Mouse (Mus musculus) CH12.LX (cell line): ENCODE measurements around the gene Nhlh1. TPM values are rescaled to one million over a fixed set of nuclear protein-coding genes. Genes with fewer than 3 reads are reported as not detected.

Source experiments
- DNase-seq: peaks from one replicate; pipeline ENCODE4 v3.0.0-alpha.2; 2013; ENCODE audit errors: extremely low read depth
- H3K27ac ChIP-seq: 2 replicates; pipeline ENCODE4 v1.5.1; 2012; ENCODE audit warnings: low read depth, mild to moderate bottlenecking, control low read depth, moderate library complexity; ENCODE audit not compliant: insufficient read depth
- H3K27me3 ChIP-seq: replicated peaks from 2 replicates; pipeline ENCODE3; 2012; ENCODE audit warnings: inconsistent platforms
- H3K36me3 ChIP-seq, 2 experiments: replicated peaks in 1 of 2; 2 replicates each; pipeline versions ENCODE3 to v1.6.1; 2012; ENCODE audit warnings: inconsistent platforms in 1 of 2, low read length in 1 of 2, mild to moderate bottlenecking in 1 of 2, mixed read lengths in 1 of 2, moderate library complexity in 1 of 2; ENCODE audit not compliant: control insufficient read depth in 1 of 2, insufficient read depth in 1 of 2
- H3K4me1 ChIP-seq, 2 experiments: 2 replicates each; pipeline ENCODE4 v1.6.1; 2012; ENCODE audit warnings: inconsistent platforms in 1 of 2, moderate library complexity in 1 of 2; ENCODE audit not compliant: insufficient read depth in 2 of 2, control insufficient read depth in 1 of 2
- H3K4me2 ChIP-seq: 2 replicates; pipeline ENCODE4 v1.6.1; 2012; ENCODE audit warnings: low read depth, mild to moderate bottlenecking, control low read depth; ENCODE audit not compliant: poor library complexity, insufficient read depth, severe bottlenecking
- H3K4me3 ChIP-seq, 3 experiments: fragments of 150-350 bp in 1 of 3; sonication (generic) in 1 of 3; replicated peaks in 1 of 3; 2 replicates each; pipeline versions ENCODE3 to v1.5.1; 2011 to 2012; ENCODE audit warnings: low read depth in 2 of 3, low read length in 2 of 3, mild to moderate bottlenecking in 2 of 3, moderate library complexity in 2 of 3, control low read depth in 1 of 3, improper control_type of control experiment in 1 of 3, inconsistent platforms in 1 of 3, mixed read lengths in 1 of 3; ENCODE audit not compliant: poor library complexity in 1 of 3
- H3K79me2 ChIP-seq: replicated peaks from 2 replicates; pipeline ENCODE4 v1.6.1; 2012; ENCODE audit warnings: mild to moderate bottlenecking, moderate library complexity; ENCODE audit not compliant: control insufficient read depth, poor library complexity, insufficient read depth, severe bottlenecking; ENCODE audit errors: extremely low read depth
- H3K9ac ChIP-seq: 2 replicates; pipeline ENCODE4 v1.6.1; 2012; ENCODE audit warnings: low read depth, mild to moderate bottlenecking, control low read depth, moderate library complexity; ENCODE audit not compliant: insufficient read depth
- H3K9me3 ChIP-seq: replicated peaks from 2 replicates; pipeline ENCODE3; 2012; ENCODE audit warnings: low read length, inconsistent platforms, mixed read lengths
- BHLHE40 ChIP-seq: IDR thresholded peaks from 2 replicates; pipeline ENCODE4 v1.6.1; 2011; ENCODE audit warnings: mild to moderate bottlenecking, low read depth, low read length, improper control_type of control experiment
- CTCF ChIP-seq, 2 experiments: IDR thresholded peaks in 1 of 2; conservative IDR thresholded peaks in 1 of 2; 2 replicates each; pipeline ENCODE4 v1.5.1; 2011 to 2012; ENCODE audit warnings: low read depth in 2 of 2, low read length in 2 of 2, improper control_type of control experiment in 1 of 2, inconsistent platforms in 1 of 2, mild to moderate bottlenecking in 1 of 2, moderate library complexity in 1 of 2
- E2F4 ChIP-seq: IDR thresholded peaks from 2 replicates; pipeline ENCODE4 v1.6.1; 2011; ENCODE audit warnings: low read depth, low read length, improper control_type of control experiment; ENCODE audit not compliant: insufficient replicate concordance
- ELF1 ChIP-seq: IDR thresholded peaks from 2 replicates; pipeline ENCODE4 v1.6.1; 2014; ENCODE audit warnings: low read depth, mild to moderate bottlenecking, inconsistent platforms, low read length, improper control_type of control experiment
- EP300 ChIP-seq: IDR thresholded peaks from 2 replicates; pipeline ENCODE4 v1.6.1; 2011; ENCODE audit warnings: low read length, improper control_type of control experiment
- ETS1 ChIP-seq: conservative IDR thresholded peaks from 2 replicates; pipeline ENCODE4 v1.6.1; 2012; ENCODE audit warnings: low read depth, mild to moderate bottlenecking, inconsistent platforms, low read length, improper control_type of control experiment, moderate library complexity
- GABPA ChIP-seq: IDR thresholded peaks from 2 replicates; pipeline ENCODE4 v1.6.1; 2012; ENCODE audit warnings: low read depth, low read length, improper control_type of control experiment, inconsistent platforms; ENCODE audit not compliant: insufficient replicate concordance
- IRF4 ChIP-seq: IDR thresholded peaks from 2 replicates; pipeline ENCODE4 v1.6.1; 2014; ENCODE audit warnings: low read depth, mild to moderate bottlenecking, inconsistent platforms, low read length, improper control_type of control experiment
- JUN ChIP-seq: IDR thresholded peaks from 2 replicates; pipeline ENCODE4 v1.6.1; 2011; ENCODE audit warnings: low read depth, mild to moderate bottlenecking, low read length, improper control_type of control experiment, moderate library complexity; ENCODE audit not compliant: insufficient read depth
- JUND ChIP-seq: conservative IDR thresholded peaks from 2 replicates; pipeline ENCODE4 v1.6.1; 2011; ENCODE audit warnings: low read depth, low read length, improper control_type of control experiment
- KAT2A ChIP-seq: IDR thresholded peaks from 2 replicates; pipeline ENCODE4 v1.6.1; 2012; ENCODE audit warnings: low read length, improper control_type of control experiment, inconsistent platforms; ENCODE audit not compliant: insufficient replicate concordance
- MAFK ChIP-seq: IDR thresholded peaks from 2 replicates; pipeline ENCODE4 v1.6.1; 2011; ENCODE audit warnings: low read length, improper control_type of control experiment; ENCODE audit not compliant: insufficient replicate concordance
- MAX ChIP-seq: IDR thresholded peaks from 2 replicates; pipeline ENCODE4 v1.6.1; 2011; ENCODE audit warnings: low read length, improper control_type of control experiment
- MXI1 ChIP-seq: IDR thresholded peaks from 2 replicates; pipeline ENCODE4 v1.6.1; 2011; ENCODE audit warnings: mild to moderate bottlenecking, low read depth, low read length, improper control_type of control experiment
- NRF1 ChIP-seq: IDR thresholded peaks from 2 replicates; pipeline ENCODE4 v1.6.1; 2014; ENCODE audit warnings: low read depth, mild to moderate bottlenecking, inconsistent platforms, low read length, improper control_type of control experiment, moderate library complexity
- PAX5 ChIP-seq: IDR thresholded peaks from 2 replicates; pipeline ENCODE4 v1.6.1; 2012; ENCODE audit warnings: low read length, inconsistent platforms, mixed read lengths
- POLR2A ChIP-seq: IDR thresholded peaks from 2 replicates; pipeline ENCODE4 v1.6.1; 2011; ENCODE audit warnings: low read depth, mild to moderate bottlenecking, improper control_type of control experiment, low read length
- POLR2AphosphoS2 ChIP-seq: IDR thresholded peaks from 2 replicates; pipeline ENCODE4 v1.6.1; 2011; ENCODE audit warnings: low read depth, low read length, improper control_type of control experiment
- RAD21 ChIP-seq: IDR thresholded peaks from 2 replicates; pipeline ENCODE4 v1.6.1; 2011; ENCODE audit warnings: low read depth, mild to moderate bottlenecking, low read length, improper control_type of control experiment, moderate library complexity
- RCOR1 ChIP-seq: conservative IDR thresholded peaks from 2 replicates; pipeline ENCODE4 v1.6.1; 2012; ENCODE audit warnings: low read depth, mild to moderate bottlenecking, inconsistent platforms, low read length, improper control_type of control experiment
- TBP ChIP-seq: conservative IDR thresholded peaks from 2 replicates; pipeline ENCODE4 v1.6.1; 2011; ENCODE audit warnings: low read depth, low read length, improper control_type of control experiment
- TCF12 ChIP-seq: IDR thresholded peaks from 2 replicates; pipeline ENCODE4 v1.6.1; 2014; ENCODE audit warnings: low read depth, mild to moderate bottlenecking, inconsistent platforms, low read length, improper control_type of control experiment
- USF2 ChIP-seq: conservative IDR thresholded peaks from 2 replicates; pipeline ENCODE4 v1.6.1; 2011; ENCODE audit warnings: low read depth, low read length, improper control_type of control experiment
- ZKSCAN1 ChIP-seq: IDR thresholded peaks from 2 replicates; pipeline ENCODE4 v1.6.1; 2012; ENCODE audit warnings: low read depth, inconsistent platforms, low read length, improper control_type of control experiment, borderline replicate concordance
- ZNF384 ChIP-seq: IDR thresholded peaks from 2 replicates; pipeline ENCODE4 v1.6.1; 2012; ENCODE audit warnings: low read depth, low read length, improper control_type of control experiment, inconsistent platforms
- dilution Hi-C: fragments of 300-500 bp; cut with MboI; formaldehyde crosslinking; loops from 2 replicates; pipeline ENCODE4 v1.14.3; 2020; ENCODE audit warnings: low sequenced_read_pairs; ENCODE audit not compliant: extremely low pct_unique_long_range_greater_than_20kb, extremely low pct_ligation_motif_present
- in situ Hi-C: fragments of 300-500 bp; cut with MboI; formaldehyde crosslinking; loops from 3 replicates; pipeline ENCODE4 v1.14.3; 2019; ENCODE audit warnings: low sequenced_read_pairs, low pct_ligation_motif_present, low pct_unique_long_range_greater_than_20kb, mixed read lengths
- polyA plus RNA-seq: library from polyadenylated mRNA; unstranded; fragments of >175 nt; gene quantifications from 2 replicates; pipeline ENCODE4 v1.2.1, GENCODE M21; 2012; ENCODE audit warnings: low read depth; ENCODE audit not compliant: insufficient read length
- total RNA-seq, 2 experiments: library from RNA; depleted of rRNA; stranded (reverse); fragments of 300-350 nt in 1 of 2; fragments of >200 nt in 1 of 2; gene quantifications; 2 replicates each; pipeline ENCODE4 v1.2.3; 2012 to 2014

Nhlh1 gene
- total and polyA plus RNA-seq, 3 experiments: not detected

DNA sequence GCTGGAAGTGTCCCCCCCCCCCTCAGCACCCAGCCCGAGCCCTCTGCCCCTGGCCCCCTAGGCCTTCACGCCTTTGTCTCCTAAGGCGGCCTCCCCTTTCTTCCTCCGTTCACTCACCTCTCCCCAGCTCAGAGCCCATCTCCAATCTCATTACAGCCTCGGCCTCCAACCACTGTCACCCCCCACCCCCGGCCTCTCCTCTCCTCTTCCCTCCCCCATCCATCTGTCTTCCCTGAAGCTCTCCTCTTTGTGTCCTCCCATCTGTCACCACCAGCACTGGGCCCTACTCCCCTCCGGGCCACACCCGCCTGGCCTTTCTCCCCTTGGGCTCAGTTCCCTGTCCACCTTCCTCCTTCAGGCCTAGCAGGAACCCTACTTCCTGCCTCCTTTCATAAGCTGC, 3.8 kb upstream of the Nhlh1 start:
- DNase-seq: no peak
- TF ChIP-seq RCOR1: no peak
- no peak for TF ChIP-seq POLR2A
- TF ChIP-seq MXI1: no peak
- no peak for TF ChIP-seq E2F4
- no peak for TF ChIP-seq ZKSCAN1
- no peak for TF ChIP-seq ETS1
- Histone ChIP-seq H3K79me2 (no peaks in the 10 kb centered on the region), H3K9me3 (no peaks in the 10 kb centered on the region), H3K27me3 (no peaks in the 10 kb centered on the region), H3K4me1 (peaks cover 25 to 49% of the 10 kb centered on the region in 2 experiments), H3K4me2 (no peak overlapping the region), H3K27ac (no peak overlapping the region; the same call in 1 of the 2 replicates), H3K36me3 (peaks cover 18 to 30% of the 10 kb centered on the region in 2 experiments), H3K4me3 (no peak overlapping the region), H3K9ac (no peak overlapping the region)
- in situ Hi-C loops (no loop called here), dilution Hi-C loops (no loop called here)

DNA sequence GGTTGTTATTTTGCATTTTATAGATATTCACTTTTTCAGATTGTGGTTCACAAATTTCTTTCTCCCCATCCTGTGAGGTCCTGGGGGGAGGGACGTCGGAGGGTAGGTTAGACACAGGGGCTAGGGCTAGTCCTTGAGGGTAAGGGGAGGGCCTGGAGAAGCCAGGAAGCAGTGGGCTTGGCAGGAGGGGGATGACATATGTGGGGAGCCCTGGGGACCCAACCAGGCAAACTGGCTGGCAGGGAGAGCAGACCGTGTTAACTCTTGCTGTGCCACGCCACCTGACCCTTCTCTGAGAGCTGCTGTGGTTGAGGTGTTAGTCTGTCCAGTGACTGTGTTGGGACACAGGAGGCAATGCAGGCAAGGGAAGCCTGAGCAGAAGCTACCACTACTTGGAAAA, 3.3 kb upstream of the Nhlh1 start:
- Histone ChIP-seq H3K4me1 (peaks cover 25 to 49% of the 10 kb centered on the region in 2 experiments), H3K79me2 (no peaks in the 10 kb centered on the region), H3K4me3 (no peak overlapping the region), H3K4me2 (no peak overlapping the region), H3K27ac (no peak overlapping the region), H3K9ac (no peak overlapping the region), H3K9me3 (no peaks in the 10 kb centered on the region), H3K36me3 (peaks cover 14 to 24% of the 10 kb centered on the region in 2 experiments), H3K27me3 (no peaks in the 10 kb centered on the region)
- no peak for DNase-seq
- TF ChIP-seq MAX (no peak), JUN (no peak), EP300 (no peak), GABPA (no peak), RAD21 (no peak), MAFK (no peak), NRF1 (no peak)
- dilution Hi-C loops: no loop called here
- in situ Hi-C loops: no loop called here

DNA sequence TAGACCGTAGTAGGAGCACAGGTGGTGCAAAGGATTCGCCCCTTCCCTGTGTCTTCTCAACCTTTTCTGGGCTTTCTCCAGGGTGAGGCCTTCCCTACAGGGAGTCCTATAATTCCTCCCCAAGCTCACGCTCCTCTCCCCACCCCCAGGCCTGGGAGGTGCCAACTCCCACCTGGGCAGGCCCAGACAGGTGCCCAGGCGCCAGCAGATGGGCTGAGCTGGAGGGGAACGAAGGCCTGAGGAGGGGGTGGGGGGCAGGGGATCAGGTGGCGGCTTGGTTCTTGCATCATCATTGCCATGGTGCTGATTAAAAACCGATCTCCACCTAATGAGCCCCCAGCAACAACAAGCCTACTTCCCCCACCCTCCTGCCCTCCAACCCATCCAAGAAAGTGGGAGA, 1.5 kb upstream of the Nhlh1 start:
- no peak overlapping the region for H3K4me3 ChIP-seq
- H3K4me1 ChIP-seq: peaks cover 25 to 43% of the 10 kb centered on the region in 2 experiments
- H3K79me2 ChIP-seq: no peaks in the 10 kb centered on the region
- peaks cover 0 to 6% of the 10 kb centered on the region in 2 experiments for H3K36me3 ChIP-seq
- no peak overlapping the region for H3K9ac ChIP-seq
- DNase-seq: no peak
- no peaks in the 10 kb centered on the region for H3K9me3 ChIP-seq
- in situ Hi-C loops: no loop called here
- no peak for TF ChIP-seq GABPA
- TF ChIP-seq USF2: no peak
- TF ChIP-seq PAX5: no peak
- TF ChIP-seq ZNF384: no peak
- TF ChIP-seq RAD21: no peak
- TF ChIP-seq IRF4: no peak
- TF ChIP-seq ELF1: no peak
- TF ChIP-seq POLR2AphosphoS2: no peak
- TF ChIP-seq TBP: no peak
- no peak for TF ChIP-seq TCF12
- TF ChIP-seq KAT2A: no peak
- TF ChIP-seq JUND: no peak
- TF ChIP-seq ETS1: no peak
- TF ChIP-seq BHLHE40: no peak
- TF ChIP-seq EP300: no peak
- TF ChIP-seq CTCF (conservative IDR thresholded peaks at IDR 0.05 in 1 of 2, IDR thresholded peaks at IDR 0.05 in 1 of 2; ENCODE audit: low read depth in 2 of 2, low read length in 2 of 2): no peak
- dilution Hi-C loops: no loop called here
- no peak overlapping the region for H3K27ac ChIP-seq
- H3K27me3 ChIP-seq: no peaks in the 10 kb centered on the region
- H3K4me2 ChIP-seq: no peak overlapping the region
